Mouse (Mus musculus): ENCODE measurements around the gene Tmtc1.

GRCm38 (mm10) chr6:148443291-148443725 lies 881 bp downstream of the Tmtc1 start:
- TF ChIP-seq CTCF (IDR thresholded peaks at IDR 0.05; ENCODE audit: low read depth) (no peak), EP300 (optimal IDR thresholded peaks at IDR 0.05) (no peak)

Measured in stomach, postnatal 0 days (tissue).